Mouse (Mus musculus): ENCODE results near the gene Awat1. TPM values are rescaled to one million over a fixed set of nuclear protein-coding genes. Genes with fewer than 3 reads are reported as not detected.

Gene Awat1
- polyA plus RNA-seq, 1 experiment from 2014 or later: not detected

GRCm38 (mm10) chrX:100621366-100621765, 49.3 kb downstream of the Awat1 start:
- Histone ChIP-seq H3K36me3 (ENCODE audit: control insufficient read depth, insufficient read depth, low read length) (no peaks in the 10 kb centered on the region), H3K9ac (ENCODE audit: low read depth, low read length) (no peak overlapping the region), H3K27me3 (ENCODE audit: control insufficient read depth, insufficient read depth, low read depth, low read length) (no peaks in the 10 kb centered on the region; the same call in 1 of the 2 replicates), H3K27ac (ENCODE audit: low read length) (no peak overlapping the region), H3K4me1 (ENCODE audit: control insufficient read depth, insufficient read depth, low read length) (peaks cover 5% of the 10 kb centered on the region; the same call in 1 of the 2 replicates), H3K4me3 (ENCODE audit: low read depth, low read length) (no peak overlapping the region), H3K9me3 (replicated peaks; ENCODE audit: control insufficient read depth, low read length, poor library complexity, severe bottlenecking) (no peaks in the 10 kb centered on the region), H3K4me2 (ENCODE audit: low read length) (no peak overlapping the region)
- 76% methylated on average over 2 of the region's 2 CpGs for WGBS
- no peak for ATAC-seq

GRCm38 (mm10) chrX:100624242-100624641, 52.2 kb downstream of the Awat1 start:
- 90% methylated on average over 4 of the region's 4 CpGs for WGBS
- H3K36me3 ChIP-seq (ENCODE audit: control insufficient read depth, insufficient read depth, low read length): no peaks in the 10 kb centered on the region
- ATAC-seq: no peak
- no peak overlapping the region for H3K27ac ChIP-seq (ENCODE audit: low read length)
- peaks cover 8% of the 10 kb centered on the region; the same call in 1 of the 2 replicates for H3K4me1 ChIP-seq (ENCODE audit: control insufficient read depth, insufficient read depth, low read length)
- H3K4me2 ChIP-seq (ENCODE audit: low read length): no peak overlapping the region
- no peaks in the 10 kb centered on the region for H3K27me3 ChIP-seq (ENCODE audit: control insufficient read depth, insufficient read depth, low read depth, low read length)
- no peaks in the 10 kb centered on the region for H3K9me3 ChIP-seq (replicated peaks; ENCODE audit: control insufficient read depth, low read length, poor library complexity, severe bottlenecking)
- no peak overlapping the region for H3K9ac ChIP-seq (ENCODE audit: low read depth, low read length)
- H3K4me3 ChIP-seq (ENCODE audit: low read depth, low read length): no peak overlapping the region

GRCm38 (mm10) chrX:100625146-100625545, 53.1 kb downstream of the Awat1 start:
- H3K9ac ChIP-seq (ENCODE audit: low read depth, low read length): 0 out of 2 replicates have a peak overlapping the region, but pooled peaks have one; percentile 55
- peak overlapping the region; percentile 53 for H3K4me3 ChIP-seq (ENCODE audit: low read depth, low read length)
- no peaks in the 10 kb centered on the region for H3K36me3 ChIP-seq (ENCODE audit: control insufficient read depth, insufficient read depth, low read length)
- WGBS: 39% methylated on average over 7 of the region's 7 CpGs
- H3K27me3 ChIP-seq (ENCODE audit: control insufficient read depth, insufficient read depth, low read depth, low read length): no peaks in the 10 kb centered on the region
- H3K4me2 ChIP-seq (ENCODE audit: low read length): peak overlapping the region; percentile 62
- H3K27ac ChIP-seq (ENCODE audit: low read length): no peak overlapping the region
- H3K9me3 ChIP-seq (replicated peaks; ENCODE audit: control insufficient read depth, low read length, poor library complexity, severe bottlenecking): no peaks in the 10 kb centered on the region
- peaks cover 8% of the 10 kb centered on the region; the same call in 1 of the 2 replicates for H3K4me1 ChIP-seq (ENCODE audit: control insufficient read depth, insufficient read depth, low read length)
- 0 out of 2 replicates have a peak, but pooled peaks have one; percentile 7 for ATAC-seq

- peak within 1 kb of the TSS; percentile 55; the same call in 1 of the 2 replicates for H3K9ac ChIP-seq (ENCODE audit: low read depth, low read length)
- peak within 1 kb of the TSS; percentile 53 for H3K4me3 ChIP-seq (ENCODE audit: low read depth, low read length)
- ATAC-seq: no peak; the same call in 1 of the 2 replicates
- H3K36me3 ChIP-seq (ENCODE audit: control insufficient read depth, insufficient read depth, low read length): no peaks in the 10 kb centered on the region
- peaks cover 8% of the 10 kb centered on the region; the same call in 1 of the 2 replicates for H3K4me1 ChIP-seq (ENCODE audit: control insufficient read depth, insufficient read depth, low read length)
- 0 out of 2 replicates have a peak within 1 kb of the TSS, but pooled peaks have one; percentile 46 for H3K27ac ChIP-seq (ENCODE audit: low read length)
- H3K9me3 ChIP-seq (replicated peaks; ENCODE audit: control insufficient read depth, low read length, poor library complexity, severe bottlenecking): no peaks in the 10 kb centered on the region
- H3K4me2 ChIP-seq (ENCODE audit: low read length): peak within 1 kb of the TSS; percentile 78
- H3K27me3 ChIP-seq (ENCODE audit: control insufficient read depth, insufficient read depth, low read depth, low read length): no peaks in the 10 kb centered on the region
- WGBS: 14% methylated on average over 3 of the region's 3 CpGs
Measured at GRCm38 (mm10) chrX:100625546-100625801, 53.4 kb downstream of the Awat1 start, which contains the start of gene Kif4. Kif4 (plus strand) TSS chrX:100625737.

- peaks cover 8% of the 10 kb centered on the region; the same call in 1 of the 2 replicates for H3K4me1 ChIP-seq (ENCODE audit: control insufficient read depth, insufficient read depth, low read length)
- H3K9me3 ChIP-seq (replicated peaks; ENCODE audit: control insufficient read depth, low read length, poor library complexity, severe bottlenecking): no peaks in the 10 kb centered on the region
- no peaks in the 10 kb centered on the region for H3K27me3 ChIP-seq (ENCODE audit: control insufficient read depth, insufficient read depth, low read depth, low read length)
- peak within 1 kb of the TSS; percentile 55; the same call in 1 of the 2 replicates for H3K9ac ChIP-seq (ENCODE audit: low read depth, low read length)
- H3K4me2 ChIP-seq (ENCODE audit: low read length): peak within 1 kb of the TSS; percentile 78
- H3K27ac ChIP-seq (ENCODE audit: low read length): 0 out of 2 replicates have a peak within 1 kb of the TSS, but pooled peaks have one; percentile 46
- no peaks in the 10 kb centered on the region for H3K36me3 ChIP-seq (ENCODE audit: control insufficient read depth, insufficient read depth, low read length)
- peak within 1 kb of the TSS; percentile 53 for H3K4me3 ChIP-seq (ENCODE audit: low read depth, low read length)
- peak; percentile 100 for ATAC-seq
- 11% methylated on average over 61 of the region's 62 CpGs for WGBS
Measured at GRCm38 (mm10) chrX:100625802-100626793, 54.0 kb downstream of the Awat1 start, which contains the start of gene Pdzd11. Pdzd11 (minus strand) TSS chrX:100626568.

Other genes with a start within 250 kb of the Awat1 start
- gene Otud6a, start 143.2 kb upstream of the Awat1 start, polyA plus RNA-seq (2015; fragmentation: Nextera tagmentation; extraction: Ambion mirVana): not detected in 2 replicates
- 0.11 TPM in 1 of 2 replicates, not detected in the other for gene Awat2, start 129.5 kb upstream of the Awat1 start, polyA plus RNA-seq (2015; fragmentation: Nextera tagmentation; extraction: Ambion mirVana)
- gene Igbp1, start 78.0 kb upstream of the Awat1 start, polyA plus RNA-seq (2015; fragmentation: Nextera tagmentation; extraction: Ambion mirVana): 24.1 and 25.2 TPM in 2 replicates
- gene Dgat2l6, start 47.4 kb upstream of the Awat1 start, polyA plus RNA-seq (2015; fragmentation: Nextera tagmentation; extraction: Ambion mirVana): not detected in 2 replicates
- not detected in 2 replicates for gene P2ry4, start 22.6 kb downstream of the Awat1 start, polyA plus RNA-seq (2015; fragmentation: Nextera tagmentation; extraction: Ambion mirVana)
- not detected in 2 replicates for gene Arr3, start 33.2 kb downstream of the Awat1 start, polyA plus RNA-seq (2015; fragmentation: Nextera tagmentation; extraction: Ambion mirVana)
- gene Kif4, start 53.5 kb downstream of the Awat1 start, polyA plus RNA-seq (2015; fragmentation: Nextera tagmentation; extraction: Ambion mirVana): 2.8 and 4.4 TPM in 2 replicates
- gene Pdzd11, start 54.3 kb downstream of the Awat1 start, polyA plus RNA-seq (2015; fragmentation: Nextera tagmentation; extraction: Ambion mirVana): 89.7 and 93.0 TPM in 2 replicates
- 41.6 and 54.6 TPM in 2 replicates for gene Gdpd2, start 157.6 kb downstream of the Awat1 start, polyA plus RNA-seq (2015; fragmentation: Nextera tagmentation; extraction: Ambion mirVana)
- gene Dlg3, start 195.5 kb downstream of the Awat1 start, polyA plus RNA-seq (2015; fragmentation: Nextera tagmentation; extraction: Ambion mirVana): 8.0 and 10.5 TPM in 2 replicates